Mouse (Mus musculus) embryonic facial prominence, embryonic 11.5 days (tissue): ENCODE results near the gene Aldh16a1. TPM values are rescaled to one million over a fixed set of nuclear protein-coding genes. Genes with fewer than 3 reads are reported as not detected.

ENCODE experiments used
- ATAC-seq: fragments of 200-750 bp; cut with Nextera tagmentation; replicated peaks from 2 replicates; pipeline ENCODE4 v1.8.0; 2017; ENCODE audit warnings: low read depth; ENCODE audit not compliant: insufficient number of reproducible peaks, low FRiP score, low TSS enrichment
- DNase-seq: peaks from one replicate; pipeline ENCODE4 v3.0.0-alpha.2; 2015; ENCODE audit warnings: low spot score
- H3K27ac ChIP-seq: fragments of 300-500 bp; sonication (generic); replicated peaks from 2 replicates; pipeline ENCODE4 v1.5.1; 2014; ENCODE audit warnings: mild to moderate bottlenecking, low read depth, low read length, control low read depth
- H3K27me3 ChIP-seq: fragments of 300-500 bp; sonication (generic); 2 replicates; pipeline ENCODE4 v1.6.1; 2014; ENCODE audit warnings: mild to moderate bottlenecking, low read length, moderate library complexity, mixed read lengths; ENCODE audit not compliant: control insufficient read depth, insufficient read depth
- H3K36me3 ChIP-seq: fragments of 300-500 bp; sonication (generic); replicated peaks from 2 replicates; pipeline ENCODE4 v1.6.1; 2014; ENCODE audit warnings: low read depth, mild to moderate bottlenecking, low read length, moderate library complexity, mixed read lengths; ENCODE audit not compliant: control insufficient read depth, insufficient read depth
- H3K4me1 ChIP-seq: fragments of 300-500 bp; sonication (generic); 2 replicates; pipeline ENCODE4 v1.6.1; 2014; ENCODE audit warnings: low read length, mixed read lengths; ENCODE audit not compliant: control insufficient read depth, insufficient read depth
- H3K4me2 ChIP-seq: fragments of 300-500 bp; sonication (generic); 2 replicates; pipeline ENCODE4 v1.6.1; 2014; ENCODE audit warnings: low read depth, mild to moderate bottlenecking, control low read depth, low read length, moderate library complexity
- H3K4me3 ChIP-seq: fragments of 300-500 bp; sonication (generic); 2 replicates; pipeline ENCODE4 v1.5.1; 2014; ENCODE audit warnings: low read depth, low read length, control low read depth
- H3K9ac ChIP-seq: fragments of 300-500 bp; sonication (generic); replicated peaks from 2 replicates; pipeline ENCODE4 v1.6.1; 2014; ENCODE audit warnings: mild to moderate bottlenecking, control low read depth, low read length
- H3K9me3 ChIP-seq: fragments of 300-500 bp; sonication (generic); replicated peaks from 2 replicates; pipeline ENCODE4 v1.6.1; 2016; ENCODE audit warnings: mild to moderate bottlenecking, low read length, inconsistent platforms, mixed read lengths; ENCODE audit not compliant: control insufficient read depth
- WGBS: fragments of 180-500 bp; shearing (Covaris S2); extraction: QIAGEN DNeasy Blood & Tissue Kit; methylation state at CpG from one replicate; pipeline ENCODE4 v1.1.7; 2014; 5-methylcytosine and 5-hydroxymethylcytosine counted together
- polyA plus RNA-seq: library from polyadenylated mRNA; unstranded; fragments of >200 nt; fragmentation: Nextera tagmentation; extraction: Ambion mirVana; gene quantifications from 2 replicates; pipeline ENCODE4 v1.2.1, GENCODE M21; 2014

Aldh16a1 gene
- polyA plus RNA-seq, 1 experiment from 2014 or later = 32.3 TPM

DNA sequence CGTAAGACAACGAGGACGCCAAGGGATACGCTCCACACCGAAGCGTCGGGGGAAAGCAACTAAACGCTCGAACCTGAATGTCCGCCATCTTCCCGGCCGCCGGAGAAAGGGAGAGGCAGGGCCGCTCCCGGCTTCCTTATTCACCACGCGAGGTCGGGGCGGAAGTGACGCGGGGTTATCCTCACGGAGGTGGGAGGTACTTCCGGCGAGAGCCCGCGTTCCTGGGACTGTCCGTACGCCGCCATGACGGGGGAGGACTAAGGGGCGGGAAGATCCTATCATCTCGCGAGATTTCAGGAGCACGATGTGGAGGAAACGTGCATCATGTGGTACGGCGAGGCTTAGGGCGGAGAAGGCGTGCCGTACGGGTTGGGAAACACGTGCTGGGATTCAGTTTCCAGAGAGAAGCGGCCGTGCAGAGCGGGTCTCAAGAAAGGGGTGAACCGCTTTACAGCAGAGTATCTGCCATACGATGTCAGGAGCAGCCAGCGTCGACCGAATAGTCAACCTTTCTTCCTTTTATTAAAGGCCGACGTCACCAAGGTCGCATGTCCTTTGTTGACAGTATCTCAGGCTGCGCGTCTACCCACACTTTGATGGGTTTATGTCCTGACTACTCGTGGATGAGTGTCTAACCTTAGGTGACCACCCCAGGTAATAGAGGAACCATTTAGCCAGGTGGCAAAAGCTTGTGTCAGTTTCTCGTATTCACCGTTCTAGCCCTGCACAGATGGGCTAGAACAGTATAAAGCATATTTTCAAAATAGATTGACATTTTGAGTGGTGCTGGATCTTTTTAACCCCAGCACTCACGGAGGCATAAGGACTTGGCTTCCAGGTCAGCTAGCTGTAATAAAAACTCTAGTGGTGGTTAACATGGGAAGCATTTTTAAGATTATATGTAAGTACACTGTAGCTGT, 29.9 kb downstream of the Aldh16a1 start, which contains the start of gene Rps11:
Gene Rps11, minus strand, starts transcription at position 216 of the 920 bp plus-strand sequence.
- under 1% methylated on average over 59 of the region's 59 CpGs for WGBS
- Histone ChIP-seq H3K36me3 (peaks cover 27% of the 10 kb centered on the region), H3K27ac (peak within 1 kb of the TSS; percentile 77), H3K4me3 (peak within 1 kb of the TSS; percentile 65), H3K9ac (peak within 1 kb of the TSS; percentile 89), H3K4me2 (peak within 1 kb of the TSS; percentile 63), H3K27me3 (no peaks in the 10 kb centered on the region), H3K4me1 (peaks cover 3% of the 10 kb centered on the region), H3K9me3 (no peaks in the 10 kb centered on the region)
- ATAC-seq (peak; percentile 82), DNase-seq (peak; percentile 100)

DNA sequence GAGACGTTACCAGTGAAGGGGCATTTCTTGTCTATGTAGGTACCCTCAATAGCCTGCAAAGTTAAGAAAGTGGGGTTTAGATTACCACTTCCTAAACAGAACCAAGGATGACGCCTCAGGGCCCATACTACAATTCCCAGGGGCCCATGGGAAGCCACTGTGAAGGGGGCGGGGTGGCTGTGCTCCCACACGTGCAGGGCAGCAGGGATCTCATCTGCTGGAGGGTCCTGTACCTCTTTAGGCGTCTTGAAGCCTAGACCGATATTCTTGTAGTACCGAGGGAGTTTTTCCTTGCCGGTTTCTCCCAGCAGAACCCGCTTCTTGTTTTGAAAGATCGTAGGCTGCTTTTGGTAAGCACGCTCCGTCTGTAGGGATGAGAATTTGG, 31.2 kb downstream of the Aldh16a1 start:
- ATAC-seq (no peak), DNase-seq (peak; percentile 42)
- peak overlapping the region; percentile 89 for H3K9ac ChIP-seq
- peak overlapping the region; percentile 63 for H3K4me2 ChIP-seq
- peaks cover 3% of the 10 kb centered on the region for H3K4me1 ChIP-seq
- WGBS = 22% methylated on average over 12 of the region's 12 CpGs
- no peaks in the 10 kb centered on the region for H3K27me3 ChIP-seq
- H3K36me3 ChIP-seq = peaks cover 27% of the 10 kb centered on the region
- no peak overlapping the region for H3K27ac ChIP-seq
- H3K9me3 ChIP-seq = no peaks in the 10 kb centered on the region
- H3K4me3 ChIP-seq = peak overlapping the region; percentile 65

DNA sequence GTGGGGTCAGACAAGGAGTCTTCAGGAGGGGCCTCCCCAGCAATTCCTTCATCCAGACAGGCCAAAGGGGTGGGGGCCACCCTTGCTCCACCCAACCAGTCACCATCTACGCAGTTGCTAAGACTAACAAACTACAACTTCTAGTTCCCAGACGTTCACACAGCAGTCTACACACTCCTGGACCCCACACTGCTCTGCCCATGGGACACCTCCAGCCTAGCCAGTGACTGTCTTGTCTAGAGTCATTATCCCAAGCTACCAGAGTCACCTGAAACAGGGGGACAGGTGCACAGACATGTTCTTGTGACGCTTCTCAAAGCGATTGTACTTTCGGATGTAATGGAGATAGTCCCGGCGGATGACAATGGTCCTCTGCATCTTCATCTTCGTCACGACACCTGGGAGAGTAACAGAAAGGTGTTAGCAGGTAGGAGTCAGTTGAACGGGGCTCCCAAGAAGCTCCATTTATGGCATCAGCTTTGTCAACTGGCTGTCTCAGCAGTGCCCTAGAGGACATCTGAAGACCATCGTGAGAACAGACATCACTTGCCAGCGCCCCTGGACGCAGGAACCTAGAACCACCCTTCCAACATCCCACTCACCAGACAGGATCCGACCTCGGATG, 31.7 kb downstream of the Aldh16a1 start:
- 85% methylated on average over 15 of the region's 15 CpGs for WGBS
- no peak for ATAC-seq
- peaks cover 27% of the 10 kb centered on the region for H3K36me3 ChIP-seq

DNA sequence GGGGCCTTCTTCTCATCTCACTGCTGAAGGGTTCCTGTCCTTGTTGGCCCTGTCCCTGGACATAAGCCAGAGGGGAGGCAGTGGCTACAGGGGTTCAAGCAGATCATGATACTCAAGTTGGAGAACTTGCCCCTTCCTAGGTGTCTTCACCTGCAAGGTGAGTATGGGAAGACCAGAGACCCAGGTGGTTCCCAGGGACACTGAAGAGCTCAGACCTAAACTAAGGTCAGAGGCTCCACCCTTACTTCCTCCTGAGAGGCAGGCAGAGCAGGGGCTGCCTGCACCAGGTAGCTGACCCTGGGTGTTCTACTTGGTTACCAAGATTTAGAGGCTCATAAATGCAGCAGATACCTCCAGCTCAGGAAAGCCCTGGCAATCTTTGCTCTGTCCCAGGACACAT, 32.4 kb downstream of the Aldh16a1 start:
- Histone ChIP-seq H3K27ac (no peak overlapping the region), H3K4me2 (no peak overlapping the region), H3K9ac (peak overlapping the region; percentile 22; the same call in 1 of the 2 replicates), H3K9me3 (no peaks in the 10 kb centered on the region), H3K4me1 (peaks cover 3% of the 10 kb centered on the region; the same call in 1 of the 2 replicates), H3K4me3 (no peak overlapping the region), H3K27me3 (no peaks in the 10 kb centered on the region), H3K36me3 (peaks cover 27% of the 10 kb centered on the region)
- DNase-seq = no peak
- no peak for ATAC-seq

More for the DNA sequence above, 31.7 kb downstream of the Aldh16a1 start:
- H3K4me3 ChIP-seq = peak overlapping the region; percentile 65
- H3K9me3 ChIP-seq = no peaks in the 10 kb centered on the region
- DNase-seq = no peak
- peaks cover 3% of the 10 kb centered on the region for H3K4me1 ChIP-seq
- no peaks in the 10 kb centered on the region for H3K27me3 ChIP-seq
- H3K4me2 ChIP-seq = peak overlapping the region; percentile 63
- no peak overlapping the region for H3K27ac ChIP-seq
- peak overlapping the region; percentile 89 for H3K9ac ChIP-seq

DNA sequence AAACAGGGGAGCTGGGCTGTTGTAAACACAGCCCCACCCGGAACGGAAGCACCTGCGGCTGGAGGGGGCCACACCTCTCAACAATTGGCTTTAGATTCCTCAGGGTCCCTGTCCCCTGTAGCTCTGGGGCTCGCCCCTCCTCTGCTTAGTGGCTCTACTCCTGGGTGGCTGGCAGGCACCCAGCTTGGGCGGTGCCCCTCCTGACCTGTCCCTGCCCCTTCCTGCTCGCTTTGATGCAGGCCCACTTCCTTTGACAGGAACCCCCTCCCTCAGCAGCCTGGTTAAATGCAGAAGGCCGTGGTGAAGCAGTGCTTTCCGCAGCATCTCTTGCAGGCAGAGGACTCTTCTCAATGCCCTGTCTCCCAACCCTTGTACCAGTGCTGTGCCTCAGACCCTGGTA, 33.0 kb downstream of the Aldh16a1 start:
- H3K4me3 ChIP-seq = no peak overlapping the region
- H3K36me3 ChIP-seq = peaks cover 25% of the 10 kb centered on the region
- H3K4me1 ChIP-seq = peaks cover 3% of the 10 kb centered on the region; the same call in 1 of the 2 replicates
- DNase-seq (no peak), ATAC-seq (no peak)
- WGBS = 68% methylated on average over 8 of the region's 8 CpGs
- H3K9me3 ChIP-seq = no peaks in the 10 kb centered on the region
- peak overlapping the region; percentile 22; the same call in 1 of the 2 replicates for H3K9ac ChIP-seq
- H3K27ac ChIP-seq = no peak overlapping the region
- H3K4me2 ChIP-seq = no peak overlapping the region
- H3K27me3 ChIP-seq = no peaks in the 10 kb centered on the region

DNA sequence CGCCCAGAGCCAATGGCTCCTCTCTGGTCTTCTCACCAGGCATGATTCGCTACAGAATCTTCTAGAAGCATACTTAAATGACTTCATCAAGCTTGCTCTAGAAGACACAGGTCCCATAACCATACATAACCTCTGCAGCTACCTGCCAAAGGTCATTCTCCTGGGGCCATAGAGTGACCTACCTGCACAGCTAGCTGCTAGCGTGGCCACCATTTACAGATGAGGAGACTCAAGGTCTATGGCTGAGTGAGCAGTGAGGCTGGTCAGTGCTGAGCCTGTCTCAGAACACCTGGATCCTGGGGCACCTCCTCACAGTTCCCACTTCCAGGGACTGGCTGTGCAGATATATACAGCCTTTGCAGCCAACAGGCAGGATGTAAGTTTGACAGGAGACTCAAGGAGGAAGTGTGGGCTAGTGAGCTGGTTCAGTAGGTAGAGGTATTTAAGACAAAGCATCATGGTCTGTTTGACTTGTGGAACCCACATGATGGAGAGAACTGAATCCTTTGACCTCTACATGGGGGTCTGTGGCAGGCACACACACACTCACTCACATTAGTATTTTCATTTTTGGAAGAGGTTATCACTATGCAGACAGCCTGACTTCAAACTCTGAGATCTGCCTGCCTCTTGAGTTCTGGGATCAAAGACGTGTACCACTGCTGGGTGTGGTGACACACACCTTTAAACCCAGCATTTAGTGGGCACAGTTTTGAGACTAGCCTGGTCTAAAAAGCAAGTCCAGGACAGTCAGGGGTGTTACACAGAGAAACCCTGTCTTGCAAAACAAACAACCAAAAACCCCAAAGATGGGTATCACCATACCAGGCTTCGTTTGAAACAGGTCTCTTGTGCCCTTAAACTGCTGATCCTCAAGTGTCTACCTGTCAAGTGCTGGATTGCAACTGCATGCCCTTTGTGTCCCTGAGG, 34.3 kb downstream of the Aldh16a1 start:
- ATAC-seq = no peak
- no peaks in the 10 kb centered on the region for H3K9me3 ChIP-seq
- no peak overlapping the region for H3K27ac ChIP-seq
- no peak overlapping the region for H3K4me3 ChIP-seq
- peaks cover 3% of the 10 kb centered on the region; the same call in 1 of the 2 replicates for H3K4me1 ChIP-seq
- H3K27me3 ChIP-seq = no peaks in the 10 kb centered on the region
- H3K4me2 ChIP-seq = no peak overlapping the region
- DNase-seq = no peak
- no peak overlapping the region for H3K9ac ChIP-seq
- peaks cover 22% of the 10 kb centered on the region for H3K36me3 ChIP-seq
- WGBS = 82% methylated on average over 5 of the region's 5 CpGs

DNA sequence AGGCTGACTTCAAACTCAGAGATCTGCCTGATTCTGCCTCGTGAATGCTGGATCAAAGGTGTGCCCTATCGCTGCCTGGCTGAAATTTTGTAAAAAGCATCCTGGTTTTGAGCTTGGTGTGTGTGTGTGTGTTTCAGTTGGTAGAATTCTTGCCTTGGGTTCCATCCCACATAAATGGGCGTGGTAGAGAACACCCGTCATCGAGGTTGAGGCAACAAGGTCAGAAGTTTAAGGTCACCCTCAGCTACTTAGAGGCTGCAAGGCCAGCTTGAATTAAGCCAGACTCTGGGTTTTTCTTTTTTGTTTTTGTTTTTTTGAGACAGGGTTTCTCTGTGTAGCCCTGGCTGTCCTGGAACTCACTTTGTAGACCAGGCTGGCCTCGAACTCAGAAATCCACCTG, 36.0 kb downstream of the Aldh16a1 start:
- WGBS = 88% methylated on average over 6 of the region's 6 CpGs
- Histone ChIP-seq H3K27ac (no peak overlapping the region), H3K9ac (no peak overlapping the region), H3K36me3 (peaks cover 22% of the 10 kb centered on the region), H3K4me3 (no peak overlapping the region), H3K27me3 (no peaks in the 10 kb centered on the region), H3K4me2 (no peak overlapping the region), H3K4me1 (peaks cover 3% of the 10 kb centered on the region; the same call in 1 of the 2 replicates), H3K9me3 (no peaks in the 10 kb centered on the region)
- no peak for DNase-seq
- ATAC-seq = no peak
